Mouse (Mus musculus): Measurements from ENCODE around the gene Arsk. TPM values are rescaled to one million over a fixed set of nuclear protein-coding genes. Genes with fewer than 3 reads are reported as not detected.

Arsk gene
- polyA plus RNA-seq (2015; fragmentation: Nextera tagmentation; extraction: Ambion mirVana), result 4.4 and 4.7 TPM in 2 replicates

GRCm38 (mm10) chr13:76098493-76099303 is at the start of gene Arsk, which contains the start of gene Ttc37:
Gene Arsk, minus strand, starts transcription at chr13:76098660.
Gene Ttc37, plus strand, starts transcription at chr13:76098734.
- Histone ChIP-seq H3K4me1 (peaks cover 17% of the 10 kb centered on the region), H3K9ac (replicated peaks) (peak within 1 kb of the TSS; percentile 66), H3K4me3 (peak within 1 kb of the TSS; percentile 65), H3K27me3 (no peaks in the 10 kb centered on the region), H3K4me2 (replicated peaks) (peak within 1 kb of the TSS; percentile 71), H3K9me3 (no peaks in the 10 kb centered on the region), H3K36me3 (no peaks in the 10 kb centered on the region), H3K27ac (replicated peaks) (peak within 1 kb of the TSS; percentile 74)
- peak; percentile 98 for ATAC-seq (replicated peaks)
- WGBS, result under 1% methylated on average over 34 of the region's 34 CpGs

GRCm38 (mm10) chr13:76141117-76141808 is 42.8 kb upstream of the Arsk start:
- H3K4me1 ChIP-seq, result no peaks in the 10 kb centered on the region
- no peaks in the 10 kb centered on the region for H3K27me3 ChIP-seq
- no peak overlapping the region for H3K9ac ChIP-seq (replicated peaks)
- no peak overlapping the region for H3K4me2 ChIP-seq (replicated peaks)
- ATAC-seq (replicated peaks), result no peak
- no peak overlapping the region for H3K27ac ChIP-seq (replicated peaks)
- 87% methylated on average over 12 of the region's 12 CpGs for WGBS
- H3K36me3 ChIP-seq, result peaks cover 39% of the 10 kb centered on the region; the same call in 1 of the 2 replicates
- H3K9me3 ChIP-seq, result no peaks in the 10 kb centered on the region
- no peak overlapping the region for H3K4me3 ChIP-seq

- H3K9me3 ChIP-seq, result no peaks in the 10 kb centered on the region
- no peak overlapping the region for H3K4me3 ChIP-seq
- H3K4me1 ChIP-seq, result no peaks in the 10 kb centered on the region
- H3K4me2 ChIP-seq (replicated peaks), result no peak overlapping the region
- 89% methylated on average over 3 of the region's 3 CpGs for WGBS
- no peak overlapping the region for H3K9ac ChIP-seq (replicated peaks)
- ATAC-seq (replicated peaks), result no peak
- H3K27ac ChIP-seq (replicated peaks), result no peak overlapping the region
- H3K27me3 ChIP-seq, result no peaks in the 10 kb centered on the region
- H3K36me3 ChIP-seq, result peaks cover 46% of the 10 kb centered on the region
Observed at GRCm38 (mm10) chr13:76138862-76139261, 40.4 kb upstream of the Arsk start.

GRCm38 (mm10) chr13:76132415-76132814 is 34.0 kb upstream of the Arsk start:
- Histone ChIP-seq H3K27me3 (no peaks in the 10 kb centered on the region), H3K4me1 (no peaks in the 10 kb centered on the region), H3K36me3 (peaks cover 57% of the 10 kb centered on the region), H3K9me3 (no peaks in the 10 kb centered on the region), H3K4me3 (no peak overlapping the region), H3K27ac (replicated peaks) (no peak overlapping the region), H3K9ac (replicated peaks) (no peak overlapping the region), H3K4me2 (replicated peaks) (no peak overlapping the region)
- 82% methylated on average over 4 of the region's 4 CpGs for WGBS
- ATAC-seq (replicated peaks), result no peak

GRCm38 (mm10) chr13:76128799-76129198 is 30.3 kb upstream of the Arsk start:
- H3K27me3 ChIP-seq, result no peaks in the 10 kb centered on the region
- H3K9ac ChIP-seq (replicated peaks), result no peak overlapping the region
- no peaks in the 10 kb centered on the region for H3K9me3 ChIP-seq
- no peak overlapping the region for H3K4me3 ChIP-seq
- WGBS, result 97% methylated on average over 4 of the region's 4 CpGs
- H3K27ac ChIP-seq (replicated peaks), result no peak overlapping the region
- no peaks in the 10 kb centered on the region for H3K4me1 ChIP-seq
- H3K4me2 ChIP-seq (replicated peaks), result no peak overlapping the region
- no peak for ATAC-seq (replicated peaks)
- peaks cover 72% of the 10 kb centered on the region for H3K36me3 ChIP-seq

GRCm38 (mm10) chr13:76109069-76109824 is 10.8 kb upstream of the Arsk start:
- Histone ChIP-seq H3K27me3 (no peaks in the 10 kb centered on the region), H3K9me3 (no peaks in the 10 kb centered on the region), H3K4me1 (no peaks in the 10 kb centered on the region), H3K9ac (replicated peaks) (no peak overlapping the region), H3K4me3 (no peak overlapping the region), H3K36me3 (peaks cover 40% of the 10 kb centered on the region), H3K27ac (replicated peaks) (no peak overlapping the region), H3K4me2 (replicated peaks) (no peak overlapping the region)
- ATAC-seq (replicated peaks), result no peak
- WGBS, result 92% methylated on average over 18 of the region's 18 CpGs

- WGBS, result 92% methylated on average over 2 of the region's 2 CpGs
- Histone ChIP-seq H3K9ac (replicated peaks) (no peak overlapping the region), H3K4me3 (no peak overlapping the region), H3K36me3 (no peaks in the 10 kb centered on the region), H3K9me3 (no peaks in the 10 kb centered on the region), H3K27ac (replicated peaks) (no peak overlapping the region), H3K4me1 (peaks cover 17% of the 10 kb centered on the region), H3K4me2 (replicated peaks) (no peak overlapping the region), H3K27me3 (no peaks in the 10 kb centered on the region)
- ATAC-seq (replicated peaks), result no peak
Observed at GRCm38 (mm10) chr13:76101989-76102388, 3.5 kb upstream of the Arsk start.

- peak overlapping the region; percentile 54 for H3K4me2 ChIP-seq (replicated peaks)
- peak overlapping the region; percentile 74 for H3K27ac ChIP-seq (replicated peaks)
- H3K9ac ChIP-seq (replicated peaks), result peak overlapping the region; percentile 66
- no peaks in the 10 kb centered on the region for H3K36me3 ChIP-seq
- peak overlapping the region; percentile 65 for H3K4me3 ChIP-seq
- WGBS, result 2% methylated on average over 16 of the region's 16 CpGs
- H3K4me1 ChIP-seq, result peaks cover 17% of the 10 kb centered on the region
- no peaks in the 10 kb centered on the region for H3K27me3 ChIP-seq
- ATAC-seq (replicated peaks), result peak; percentile 89
- H3K9me3 ChIP-seq, result no peaks in the 10 kb centered on the region
Observed at GRCm38 (mm10) chr13:76098116-76098492, 356 bp downstream of the Arsk start.

GRCm38 (mm10) chr13:76074323-76074722 is 24.1 kb downstream of the Arsk start:
- H3K27ac ChIP-seq (replicated peaks), result no peak overlapping the region
- no peaks in the 10 kb centered on the region for H3K9me3 ChIP-seq
- H3K9ac ChIP-seq (replicated peaks), result no peak overlapping the region
- no peaks in the 10 kb centered on the region for H3K36me3 ChIP-seq
- no peaks in the 10 kb centered on the region for H3K27me3 ChIP-seq
- WGBS, result 83% methylated on average over 1 of the region's 1 CpGs
- no peak overlapping the region for H3K4me2 ChIP-seq (replicated peaks)
- no peak overlapping the region for H3K4me3 ChIP-seq
- no peak for ATAC-seq (replicated peaks)
- no peaks in the 10 kb centered on the region for H3K4me1 ChIP-seq

- Histone ChIP-seq H3K4me3 (no peak overlapping the region), H3K36me3 (no peaks in the 10 kb centered on the region), H3K4me2 (replicated peaks) (no peak overlapping the region), H3K9me3 (no peaks in the 10 kb centered on the region), H3K9ac (replicated peaks) (no peak overlapping the region), H3K4me1 (no peaks in the 10 kb centered on the region), H3K27me3 (no peaks in the 10 kb centered on the region), H3K27ac (replicated peaks) (no peak overlapping the region)
- WGBS, result 89% methylated on average over 13 of the region's 13 CpGs
- no peak for ATAC-seq (replicated peaks)
Observed at GRCm38 (mm10) chr13:76064363-76064945, 34.0 kb downstream of the Arsk start.

GRCm38 (mm10) chr13:76063548-76063947 is 34.9 kb downstream of the Arsk start:
- no peak for ATAC-seq (replicated peaks)

More at GRCm38 (mm10) chr13:76063548-76063947, 34.9 kb downstream of the Arsk start:
- WGBS, result 94% methylated on average over 4 of the region's 4 CpGs
- Histone ChIP-seq H3K36me3 (no peaks in the 10 kb centered on the region), H3K4me2 (replicated peaks) (no peak overlapping the region), H3K27me3 (no peaks in the 10 kb centered on the region), H3K4me1 (no peaks in the 10 kb centered on the region), H3K27ac (replicated peaks) (no peak overlapping the region), H3K4me3 (no peak overlapping the region), H3K9ac (replicated peaks) (no peak overlapping the region), H3K9me3 (no peaks in the 10 kb centered on the region)

Measured in forebrain, embryonic 15.5 days (tissue).